Mouse (Mus musculus): ENCODE data around the gene Scgb2b19. TPM values are rescaled to one million over a fixed set of nuclear protein-coding genes. Genes with fewer than 3 reads are reported as not detected.
"Not testable (repeated sequence)": the region's sequence is repeated elsewhere in the genome, so short reads cannot be mapped to it uniquely, and the experiment has no call there.

Scgb2b19 gene
- polyA plus RNA-seq (2015; fragmentation: Nextera tagmentation; extraction: Ambion mirVana), result not detected in 2 replicates

DNA sequence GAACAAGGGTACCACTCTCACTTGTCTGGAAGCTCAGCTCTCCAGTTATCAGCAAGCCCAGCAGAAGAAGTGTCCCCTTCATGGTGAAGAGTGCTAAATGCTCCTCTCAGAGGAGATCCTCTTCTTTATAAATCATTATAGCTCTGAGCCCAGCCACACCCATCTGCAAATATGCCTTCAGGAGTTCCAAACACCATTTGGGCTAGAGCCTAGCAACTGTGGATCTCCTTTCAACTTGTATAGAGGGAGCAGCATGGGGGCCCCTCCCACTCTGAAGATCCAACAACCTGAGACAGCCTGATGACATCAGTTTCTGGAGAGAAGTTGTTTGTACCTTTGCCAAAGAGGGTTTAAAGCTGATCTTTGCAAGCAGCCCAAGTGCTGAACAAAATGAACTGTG lies at the start of gene Scgb2b19:
TSS of gene Scgb2b19 (minus strand) at position 101 of the 400 bp plus-strand sequence.
- not testable (repeated sequence) for H3K36me3 ChIP-seq; H3K27me3 ChIP-seq (replicated peaks); H3K27ac ChIP-seq (replicated peaks); ATAC-seq (ENCODE audit: extremely low read depth, insufficient number of reproducible peaks, low FRiP score, low TSS enrichment); H3K4me3 ChIP-seq; H3K9me3 ChIP-seq; H3K4me2 ChIP-seq; H3K4me1 ChIP-seq; H3K9ac ChIP-seq

DNA sequence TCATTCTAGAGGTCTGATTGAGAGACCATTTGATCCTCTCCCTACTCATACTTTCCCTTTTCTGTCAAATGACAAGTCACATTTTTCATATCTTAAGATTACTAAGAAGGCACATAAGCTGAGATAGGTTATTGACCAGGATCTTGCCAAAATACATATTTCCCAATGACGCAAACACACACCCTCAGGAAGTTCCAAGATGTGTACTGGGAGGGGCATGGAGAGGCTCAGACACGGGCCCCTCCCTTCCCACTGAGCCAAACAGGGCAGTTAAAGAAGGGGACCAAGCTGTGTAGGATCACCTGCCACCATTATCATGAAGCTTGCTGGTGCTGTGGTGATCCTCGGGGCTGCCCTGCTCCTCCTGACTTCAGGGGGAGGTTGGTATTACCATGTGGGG lies 6.9 kb upstream of the Scgb2b19 start, which contains the start of gene Scgb1b19:
TSS of gene Scgb1b19 (plus strand) at position 301 of the 400 bp plus-strand sequence.
- not testable (repeated sequence) for H3K4me3 ChIP-seq; H3K27me3 ChIP-seq (replicated peaks); H3K4me2 ChIP-seq; ATAC-seq (ENCODE audit: extremely low read depth, insufficient number of reproducible peaks, low FRiP score, low TSS enrichment); H3K27ac ChIP-seq (replicated peaks); H3K36me3 ChIP-seq; H3K4me1 ChIP-seq; H3K9ac ChIP-seq; H3K9me3 ChIP-seq
- 57% methylated on average over 3 of the region's 3 CpGs for WGBS

Other genes starting within 250 kb of the Scgb2b19 start
- not detected in 2 replicates for gene Scgb2b17, start 223.8 kb downstream of the Scgb2b19 start, polyA plus RNA-seq (2015; fragmentation: Nextera tagmentation; extraction: Ambion mirVana)
- gene Scgb1b17, start 216.9 kb downstream of the Scgb2b19 start, polyA plus RNA-seq (2015; fragmentation: Nextera tagmentation; extraction: Ambion mirVana), result not detected in 2 replicates
- gene Scgb2b18, start 106.5 kb downstream of the Scgb2b19 start, polyA plus RNA-seq (2015; fragmentation: Nextera tagmentation; extraction: Ambion mirVana), result not detected in 2 replicates
- not detected in 2 replicates for gene Scgb1b18, start 94.8 kb downstream of the Scgb2b19 start, polyA plus RNA-seq (2015; fragmentation: Nextera tagmentation; extraction: Ambion mirVana)
- gene Scgb1b19, start 7.0 kb upstream of the Scgb2b19 start, polyA plus RNA-seq (2015; fragmentation: Nextera tagmentation; extraction: Ambion mirVana), result not detected in 2 replicates
- not detected in 2 replicates for gene Scgb2b20, start 86.0 kb upstream of the Scgb2b19 start, polyA plus RNA-seq (2015; fragmentation: Nextera tagmentation; extraction: Ambion mirVana)
- gene Scgb1b20, start 92.9 kb upstream of the Scgb2b19 start, polyA plus RNA-seq (2015; fragmentation: Nextera tagmentation; extraction: Ambion mirVana), result not detected in 2 replicates
- not detected in 2 replicates for gene Scgb2b21, start 240.1 kb upstream of the Scgb2b19 start, polyA plus RNA-seq (2015; fragmentation: Nextera tagmentation; extraction: Ambion mirVana)